Mouse (Mus musculus) limb, embryonic 10.5 days (tissue): ENCODE results near the gene Olfr228. TPM values are rescaled to one million over a fixed set of nuclear protein-coding genes. Genes with fewer than 3 reads are reported as not detected.
"Not testable (repeated sequence)": the region's sequence is repeated elsewhere in the genome, so short reads cannot be mapped to it uniquely, and the experiment has no call there.

Experiments
- DNase-seq: peaks from one replicate; pipeline ENCODE4 v3.0.0-alpha.2; 2017; ENCODE audit warnings: low spot score
- H3K27ac ChIP-seq: fragments of 300-500 bp; sonication (generic); 2 replicates; pipeline ENCODE4 v1.5.1; 2016; ENCODE audit warnings: mild to moderate bottlenecking
- H3K27me3 ChIP-seq: fragments of 300-500 bp; sonication (generic); 2 replicates; pipeline ENCODE4 v1.6.1; 2016; ENCODE audit warnings: low read depth, mild to moderate bottlenecking; ENCODE audit not compliant: poor library complexity, severe bottlenecking
- H3K36me3 ChIP-seq: fragments of 300-500 bp; sonication (generic); 2 replicates; pipeline ENCODE4 v1.6.1; 2016; ENCODE audit warnings: mild to moderate bottlenecking, moderate library complexity
- H3K4me1 ChIP-seq: fragments of 300-500 bp; sonication (generic); 2 replicates; pipeline ENCODE4 v1.6.1; 2016
- H3K4me3 ChIP-seq: fragments of 300-500 bp; sonication (generic); 2 replicates; pipeline ENCODE4 v1.5.1; 2016; ENCODE audit warnings: mild to moderate bottlenecking, moderate library complexity
- H3K9me3 ChIP-seq: fragments of 300-500 bp; sonication (generic); replicated peaks from 2 replicates; pipeline ENCODE4 v1.6.1; 2016; ENCODE audit warnings: mild to moderate bottlenecking
- WGBS: fragments of 180-500 bp; shearing (Covaris S2); methylation state at CpG from one replicate; pipeline ENCODE4 v1.1.7; 2016; 5-methylcytosine and 5-hydroxymethylcytosine counted together
- polyA plus RNA-seq: library from polyadenylated mRNA; unstranded; fragments of >200 nt; fragmentation: Nextera tagmentation; extraction: Ambion mirVana; gene quantifications from 2 replicates; pipeline ENCODE4 v1.2.1, GENCODE M21; 2016

The Olfr228 gene
- polyA plus RNA-seq, result not detected in 2 replicates

GRCm38 (mm10) chr2:86487286-86487685 is at the start of gene Olfr228:
TSS of gene Olfr228 (minus strand) at chr2:86487386.
- Histone ChIP-seq H3K4me1 (no peaks in the 10 kb centered on the region), H3K27ac (no peak within 1 kb of the TSS), H3K4me3 (no peak within 1 kb of the TSS), H3K27me3 (no peaks in the 10 kb centered on the region), H3K36me3 (no peaks in the 10 kb centered on the region), H3K9me3 (no peaks in the 10 kb centered on the region)
- WGBS, result 52% methylated on average over 1 of the region's 1 CpGs
- DNase-seq, result no peak

- WGBS, result 89% methylated on average over 1 of the region's 1 CpGs
- Histone ChIP-seq H3K27me3 (no peaks in the 10 kb centered on the region), H3K27ac (no peak overlapping the region), H3K4me3 (no peak overlapping the region), H3K36me3 (no peaks in the 10 kb centered on the region), H3K9me3 (no peaks in the 10 kb centered on the region), H3K4me1 (no peaks in the 10 kb centered on the region)
- no peak for DNase-seq
Measured at GRCm38 (mm10) chr2:86530991-86531390, 43.8 kb upstream of the Olfr228 start.

- 92% methylated on average over 1 of the region's 1 CpGs for WGBS
- Histone ChIP-seq H3K36me3 (no peaks in the 10 kb centered on the region), H3K27ac (no peak within 1 kb of the TSS), H3K4me1 (no peaks in the 10 kb centered on the region), H3K9me3 (no peaks in the 10 kb centered on the region), H3K27me3 (no peaks in the 10 kb centered on the region), H3K4me3 (no peak within 1 kb of the TSS)
- DNase-seq, result no peak
Measured at GRCm38 (mm10) chr2:86508161-86508560, 21.0 kb upstream of the Olfr228 start, which contains the start of gene Olfr1076. TSS of gene Olfr1076 (plus strand) at chr2:86508461.

GRCm38 (mm10) chr2:86464442-86465109 is 22.6 kb downstream of the Olfr228 start:
- Histone ChIP-seq H3K27ac (no peak overlapping the region), H3K4me1 (no peaks in the 10 kb centered on the region), H3K27me3 (no peaks in the 10 kb centered on the region), H3K9me3 (no peaks in the 10 kb centered on the region), H3K36me3 (no peaks in the 10 kb centered on the region), H3K4me3 (no peak overlapping the region)
- WGBS, result 46% methylated on average over 10 of the region's 10 CpGs
- peak; percentile 65 for DNase-seq

- Histone ChIP-seq H3K9me3 (no peaks in the 10 kb centered on the region), H3K27me3 (no peaks in the 10 kb centered on the region), H3K4me1 (no peaks in the 10 kb centered on the region), H3K36me3 (no peaks in the 10 kb centered on the region), H3K4me3 (no peak overlapping the region), H3K27ac (no peak overlapping the region)
- DNase-seq, result no peak
- 86% methylated on average over 1 of the region's 1 CpGs for WGBS
Measured at GRCm38 (mm10) chr2:86460434-86460833, 26.8 kb downstream of the Olfr228 start.

GRCm38 (mm10) chr2:86456169-86456568 is 31.0 kb downstream of the Olfr228 start, which contains the start of gene Olfr1066:
TSS of gene Olfr1066 (minus strand) at chr2:86456269.
- Histone ChIP-seq H3K4me1 (no peaks in the 10 kb centered on the region), H3K4me3 (no peak within 1 kb of the TSS), H3K9me3 (no peaks in the 10 kb centered on the region), H3K27me3 (no peaks in the 10 kb centered on the region), H3K36me3 (no peaks in the 10 kb centered on the region), H3K27ac (no peak within 1 kb of the TSS)
- no peak for DNase-seq
- WGBS, result 91% methylated on average over 1 of the region's 1 CpGs

GRCm38 (mm10) chr2:86450491-86450890 is 36.7 kb downstream of the Olfr228 start, which contains the start of gene Olfr1065:
TSS of gene Olfr1065 (minus strand) at chr2:86450591.
- WGBS, result 87% methylated on average over 1 of the region's 1 CpGs
- H3K4me3 ChIP-seq, result not testable (repeated sequence)

GRCm38 (mm10) chr2:86442101-86442500 is 45.1 kb downstream of the Olfr228 start:
- WGBS, result 83% methylated on average over 1 of the region's 1 CpGs
- H3K27ac ChIP-seq, DNase-seq, H3K36me3 ChIP-seq, H3K9me3 ChIP-seq, H3K27me3 ChIP-seq, H3K4me1 ChIP-seq, H3K4me3 ChIP-seq: not testable (repeated sequence)

More at GRCm38 (mm10) chr2:86450491-86450890, 36.7 kb downstream of the Olfr228 start, which contains the start of gene Olfr1065:
- not testable (repeated sequence) for DNase-seq, H3K27ac ChIP-seq, H3K27me3 ChIP-seq, H3K4me1 ChIP-seq, H3K36me3 ChIP-seq, H3K9me3 ChIP-seq

Other genes starting within 250 kb of the Olfr228 start
- gene Olfr1048, start 247.1 kb downstream of the Olfr228 start, polyA plus RNA-seq, result not detected in 2 replicates
- not detected in 2 replicates for gene Olfr1049, start 229.1 kb downstream of the Olfr228 start, polyA plus RNA-seq
- not detected in 2 replicates for gene Olfr1051, start 208.3 kb downstream of the Olfr228 start, polyA plus RNA-seq
- gene Olfr1052, start 194.9 kb downstream of the Olfr228 start, polyA plus RNA-seq, result not detected in 2 replicates
- gene Olfr1053, start 172.1 kb downstream of the Olfr228 start, polyA plus RNA-seq, result not detected in 2 replicates
- not detected in 2 replicates for gene Olfr1054, start 152.0 kb downstream of the Olfr228 start, polyA plus RNA-seq
- not detected in 2 replicates for gene Olfr1055, start 137.1 kb downstream of the Olfr228 start, polyA plus RNA-seq
- not detected in 2 replicates for gene Olfr1056, start 124.9 kb downstream of the Olfr228 start, polyA plus RNA-seq
- not detected in 2 replicates for gene Olfr1057, start 109.0 kb downstream of the Olfr228 start, polyA plus RNA-seq
- gene Olfr1058, start 98.8 kb downstream of the Olfr228 start, polyA plus RNA-seq, result not detected in 2 replicates
- not detected in 2 replicates for gene Olfr1061, start 73.3 kb downstream of the Olfr228 start, polyA plus RNA-seq
- gene Olfr1062, start 60.6 kb downstream of the Olfr228 start, polyA plus RNA-seq, result not detected in 2 replicates
- not detected in 2 replicates for gene Olfr1065, start 36.8 kb downstream of the Olfr228 start, polyA plus RNA-seq
- gene Olfr1066, start 31.1 kb downstream of the Olfr228 start, polyA plus RNA-seq, result not detected in 2 replicates
- gene Olfr1076, start 21.1 kb upstream of the Olfr228 start, polyA plus RNA-seq, result not detected in 2 replicates
- not detected in 2 replicates for gene Olfr1079, start 55.1 kb upstream of the Olfr228 start, polyA plus RNA-seq
- gene Olfr1080, start 70.8 kb upstream of the Olfr228 start, polyA plus RNA-seq, result not detected in 2 replicates
- gene Olfr1082, start 111.6 kb upstream of the Olfr228 start, polyA plus RNA-seq, result not detected in 2 replicates
- not detected in 2 replicates for gene Olfr1084, start 152.3 kb upstream of the Olfr228 start, polyA plus RNA-seq
- gene Olfr1085, start 174.6 kb upstream of the Olfr228 start, polyA plus RNA-seq, result not detected in 2 replicates
- gene Olfr1086, start 192.7 kb upstream of the Olfr228 start, polyA plus RNA-seq, result not detected in 2 replicates
- not detected in 2 replicates for gene Olfr1087, start 211.0 kb upstream of the Olfr228 start, polyA plus RNA-seq
- gene Olfr1089, start 246.3 kb upstream of the Olfr228 start, polyA plus RNA-seq, result not detected in 2 replicates